Mouse (Mus musculus): ENCODE measurements around the gene Bach2.

The Bach2 gene

DNA sequence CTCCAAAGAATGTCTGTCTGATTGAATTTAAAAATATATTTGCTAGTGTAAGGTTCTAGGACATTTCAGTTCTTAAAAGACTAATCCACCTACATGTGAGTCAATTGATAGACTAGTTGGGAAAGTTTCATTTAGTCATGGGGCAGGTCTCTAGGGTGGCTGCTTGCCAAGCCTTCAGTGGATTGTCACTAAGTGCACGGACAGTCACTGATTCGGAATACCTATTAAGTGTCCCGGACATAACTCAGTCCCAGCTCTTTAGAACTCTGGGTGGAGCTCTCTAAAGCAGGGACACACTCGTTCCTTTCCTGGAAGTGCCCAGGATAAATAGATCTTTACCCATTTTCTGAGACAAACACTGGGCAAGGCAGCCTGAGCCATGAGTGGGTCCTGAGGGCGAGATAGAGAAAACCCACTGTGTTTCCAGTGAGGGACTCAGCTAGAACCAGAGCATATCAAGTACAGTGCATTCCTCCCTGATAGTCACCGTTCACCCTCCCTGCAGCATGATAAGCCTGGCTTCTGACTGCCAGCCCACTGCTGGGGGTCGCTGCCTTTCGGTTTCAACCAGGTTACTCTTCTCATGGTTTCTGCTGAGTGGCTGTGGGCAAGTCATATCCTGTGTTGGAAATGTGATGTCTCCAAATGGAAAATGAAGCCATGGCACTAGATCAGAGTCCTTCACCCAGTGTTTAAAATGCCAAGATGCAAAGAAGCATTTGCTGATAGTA lies 92.1 kb downstream of the Bach2 start:
- DNase-seq (ENCODE audit: low spot score), result no peak

DNA sequence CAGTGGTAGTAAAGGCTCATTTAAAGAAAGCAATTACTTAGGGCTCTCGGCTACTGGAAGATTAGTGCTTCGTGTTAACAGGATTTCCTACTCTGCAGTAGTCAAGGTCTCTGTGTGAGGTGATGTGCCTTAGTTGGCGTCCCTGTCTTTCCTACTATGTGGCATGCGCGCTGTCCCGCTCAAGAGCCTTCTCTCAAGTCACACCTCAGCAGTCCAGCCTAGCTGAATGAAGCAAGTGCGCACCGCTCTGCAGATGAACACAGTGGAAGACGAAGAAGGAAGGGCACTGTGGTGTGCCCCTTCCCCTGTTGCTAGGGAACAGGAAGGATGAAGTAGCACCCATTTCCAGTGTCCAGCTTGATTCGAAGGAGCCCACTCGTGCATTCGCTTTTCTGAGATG lies 93.4 kb downstream of the Bach2 start:
- no peak for DNase-seq (ENCODE audit: low spot score)

DNA sequence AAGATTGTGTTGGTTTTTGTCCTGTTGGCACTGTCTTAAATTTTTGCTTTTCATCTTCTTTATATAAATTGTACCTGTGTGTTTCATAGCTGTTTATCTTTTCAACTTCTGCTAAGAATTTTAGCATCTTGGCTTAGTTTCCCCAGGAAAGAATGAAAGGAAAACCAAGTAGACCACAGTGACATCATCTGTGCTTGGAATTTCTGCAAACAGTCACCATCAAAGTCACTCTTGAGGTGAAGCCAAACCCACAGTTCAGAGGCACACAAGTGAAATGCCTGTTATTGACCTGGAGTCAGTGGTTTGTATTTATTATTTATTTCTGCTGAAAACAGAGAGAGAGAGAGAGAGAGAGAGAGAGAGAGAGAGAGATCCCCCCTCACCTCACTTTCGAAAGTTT lies 95.5 kb downstream of the Bach2 start:
- DNase-seq (ENCODE audit: low spot score), result no peak

- DNase-seq (ENCODE audit: low spot score), result no peak
These were observed 96.2 kb downstream of the Bach2 start for GRCm38 (mm10) chr4:32334765-32335164.

DNA sequence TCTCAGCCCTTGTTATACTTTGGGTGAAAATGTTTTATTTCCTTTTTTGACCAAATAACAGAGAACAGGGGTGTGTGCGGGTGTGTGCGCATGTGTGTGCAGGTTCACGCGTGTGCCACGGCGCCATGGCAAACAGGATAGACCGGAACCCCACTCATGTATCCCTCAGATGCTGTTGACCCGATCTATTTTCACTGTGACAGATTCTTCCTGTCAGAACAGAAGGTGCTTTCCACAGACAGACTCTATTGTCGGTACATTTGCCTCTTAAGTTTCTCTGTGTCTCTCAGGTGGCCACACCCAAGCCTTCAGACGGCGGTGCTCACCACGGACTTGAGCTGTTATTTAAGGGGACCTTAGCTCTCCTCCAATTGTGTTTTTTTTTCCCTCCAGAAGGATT lies 97.1 kb downstream of the Bach2 start:
- no peak for DNase-seq (ENCODE audit: low spot score)

DNA sequence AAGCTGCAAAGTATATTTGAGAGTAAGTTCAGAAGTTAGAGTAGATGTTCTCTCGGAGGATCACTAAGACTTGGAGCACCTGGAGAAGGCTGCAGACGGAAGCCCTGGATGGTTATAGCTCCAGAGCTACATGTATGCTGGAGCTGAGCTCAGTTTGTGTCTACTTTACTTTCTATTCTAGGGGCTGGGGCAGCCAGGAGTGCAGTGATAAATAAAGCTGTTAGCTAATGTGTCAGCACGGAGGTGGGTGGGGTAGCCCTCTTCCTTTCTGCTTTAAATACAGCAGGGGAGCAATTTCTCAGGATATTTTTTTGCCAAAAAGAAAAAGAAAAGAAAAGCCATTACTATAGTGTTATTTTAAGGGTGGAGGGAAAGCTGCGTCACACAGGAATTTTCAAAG lies 98.0 kb downstream of the Bach2 start:
- DNase-seq (ENCODE audit: low spot score), result peak; percentile 18

DNA sequence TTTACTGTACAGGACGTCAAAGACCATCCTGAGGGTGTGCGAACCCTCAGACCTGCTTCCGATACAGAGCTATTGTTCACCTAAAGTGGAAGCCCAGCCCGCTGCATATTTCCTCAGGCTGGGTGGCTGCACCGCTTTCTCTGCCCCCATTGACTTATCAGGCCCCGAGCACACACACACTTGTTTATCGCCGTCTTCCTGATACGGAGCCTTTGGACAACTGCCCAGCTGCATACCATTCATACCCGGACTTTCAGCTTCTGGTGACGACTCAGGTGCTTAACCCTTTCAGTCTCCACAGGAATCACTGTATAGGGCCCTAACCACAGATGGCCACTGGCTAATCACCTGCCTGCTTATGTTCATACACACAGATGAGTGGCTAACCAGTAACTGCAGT lies 99.0 kb downstream of the Bach2 start:
- DNase-seq (ENCODE audit: low spot score), result peak; percentile 64

DNA sequence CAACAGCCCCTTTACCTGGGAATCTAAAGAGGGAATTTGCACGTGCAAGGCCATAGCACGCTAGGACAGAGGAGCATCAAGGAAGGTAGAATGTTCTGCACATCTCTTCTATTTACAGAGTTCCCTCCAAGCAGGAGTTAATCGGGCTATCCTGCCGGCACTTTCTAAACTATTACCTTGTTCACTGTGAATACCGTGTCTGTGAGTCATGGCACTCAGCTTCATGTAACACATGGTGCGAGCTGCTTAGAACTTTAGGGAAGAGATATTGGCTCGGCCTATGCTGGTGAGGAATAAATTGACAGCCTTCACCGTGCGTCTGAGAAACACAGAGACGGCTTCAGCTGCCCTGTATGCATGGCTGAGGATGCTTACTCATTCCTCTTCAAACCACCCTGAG lies 99.8 kb downstream of the Bach2 start:
- no peak for DNase-seq (ENCODE audit: low spot score)

GRCm38 (mm10) chr4:32340844-32341243 lies 102.2 kb downstream of the Bach2 start:
- peak; percentile 11 for DNase-seq (ENCODE audit: low spot score)

- no peak for DNase-seq (ENCODE audit: low spot score)
These were observed 103.7 kb downstream of the Bach2 start for GRCm38 (mm10) chr4:32342269-32342668.

DNA sequence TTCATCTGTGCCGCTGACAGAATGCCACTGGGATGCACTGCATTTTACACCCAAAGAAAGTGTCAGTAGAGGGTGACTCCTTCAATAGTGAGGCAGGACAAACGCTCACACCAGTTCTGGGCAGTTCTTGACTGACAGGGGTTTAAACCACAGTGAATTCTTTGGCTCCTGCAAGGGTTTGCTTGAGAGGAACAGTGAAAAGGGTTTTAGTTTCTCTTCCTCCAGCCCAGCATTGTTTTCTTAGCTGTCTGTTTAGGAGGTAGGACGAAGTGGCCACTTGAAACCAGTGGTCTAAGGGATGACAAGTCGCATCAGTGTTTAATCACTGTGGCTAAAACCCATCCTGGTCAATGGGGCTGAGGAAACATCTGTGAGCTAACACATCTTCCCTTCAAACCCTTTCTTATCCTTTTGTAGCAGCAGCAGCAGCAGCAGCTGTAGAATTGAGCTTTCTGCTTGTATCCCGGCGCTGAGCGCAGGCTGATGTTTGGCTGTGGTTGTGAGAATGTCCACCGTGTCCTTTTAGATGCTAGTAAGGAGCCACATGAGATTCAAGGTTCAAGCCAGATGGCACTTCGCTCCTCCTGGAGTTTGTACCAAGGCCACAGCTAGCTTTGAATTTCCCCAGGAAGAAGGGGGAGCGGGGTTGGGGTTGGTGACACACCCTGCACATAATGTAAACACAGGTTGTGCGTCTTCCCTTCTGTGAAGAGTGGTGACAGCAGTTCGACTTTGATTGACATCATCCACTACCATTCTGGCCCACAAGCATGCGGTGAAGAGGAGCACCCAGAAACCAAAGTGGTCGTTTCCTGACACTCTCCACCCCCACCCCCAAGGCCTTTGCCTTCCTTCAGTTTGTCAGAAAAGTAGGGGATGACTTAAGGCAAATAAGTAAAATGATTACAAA lies 104.9 kb downstream of the Bach2 start:
- peak; percentile 34 for DNase-seq (ENCODE audit: low spot score)

DNA sequence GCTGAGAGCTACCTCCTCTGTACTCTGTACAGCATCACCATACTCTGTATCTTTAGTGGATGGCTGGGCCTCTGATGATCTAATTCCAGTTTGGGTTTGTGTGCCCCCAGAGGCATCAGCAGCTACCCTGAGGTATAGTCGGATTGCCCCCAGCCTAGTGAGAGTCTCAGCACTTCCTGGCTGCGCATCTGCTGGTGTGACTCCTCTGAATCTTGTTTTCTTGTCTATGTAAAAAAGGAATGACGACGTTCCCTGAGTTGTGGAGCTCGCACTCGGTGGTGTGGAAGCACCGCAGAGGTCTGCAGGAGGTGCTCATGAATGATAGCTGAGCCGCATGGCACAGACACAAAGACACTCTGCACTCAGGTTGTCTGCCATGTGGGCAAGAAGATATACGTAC lies 105.7 kb downstream of the Bach2 start:
- DNase-seq (ENCODE audit: low spot score), result no peak

DNA sequence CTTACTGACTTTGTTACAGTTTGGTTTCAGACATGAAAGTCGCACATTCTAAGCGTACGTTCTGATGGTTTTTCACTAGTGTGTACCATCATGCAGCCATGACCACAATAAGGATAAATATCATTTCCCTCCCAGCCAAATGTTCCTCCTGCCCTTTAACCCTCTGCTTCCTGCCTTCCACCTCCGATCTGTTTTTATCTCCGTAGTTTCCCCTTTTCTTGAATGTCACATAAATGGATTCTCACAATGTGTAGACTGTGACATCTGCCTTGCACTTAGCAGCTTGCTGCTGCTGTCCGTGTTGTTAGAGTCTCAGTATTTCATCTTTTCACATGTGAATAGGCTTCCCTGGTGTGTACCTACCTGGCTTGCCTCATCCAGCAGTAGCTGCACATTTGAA lies 108.6 kb downstream of the Bach2 start:
- DNase-seq (ENCODE audit: low spot score), result no peak

- DNase-seq (ENCODE audit: low spot score), result no peak
These were observed 109.1 kb downstream of the Bach2 start for GRCm38 (mm10) chr4:32347711-32348110.

DNA sequence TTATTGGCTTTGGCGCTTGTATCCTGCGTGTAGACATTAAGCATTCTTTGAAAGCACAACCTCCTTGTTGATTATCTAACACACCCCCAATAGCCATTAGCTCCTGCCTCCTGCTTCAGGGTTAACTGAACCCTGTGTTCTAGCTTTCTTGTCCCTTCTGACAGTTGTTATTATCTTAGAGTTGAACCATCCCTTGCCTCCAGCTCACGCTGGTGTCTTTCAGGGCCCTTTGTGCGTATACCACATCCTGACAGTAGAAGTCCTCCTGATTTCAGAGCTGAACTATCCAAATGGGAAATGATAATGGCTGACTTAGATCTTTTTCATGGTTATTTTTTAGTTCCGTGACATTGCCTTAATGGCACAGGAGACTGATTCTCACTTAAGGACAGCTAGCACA lies 110.8 kb downstream of the Bach2 start:
- DNase-seq (ENCODE audit: low spot score), result no peak

GRCm38 (mm10) chr4:32351236-32351635 lies 112.6 kb downstream of the Bach2 start:
- DNase-seq (ENCODE audit: low spot score), result peak; percentile 75

DNA sequence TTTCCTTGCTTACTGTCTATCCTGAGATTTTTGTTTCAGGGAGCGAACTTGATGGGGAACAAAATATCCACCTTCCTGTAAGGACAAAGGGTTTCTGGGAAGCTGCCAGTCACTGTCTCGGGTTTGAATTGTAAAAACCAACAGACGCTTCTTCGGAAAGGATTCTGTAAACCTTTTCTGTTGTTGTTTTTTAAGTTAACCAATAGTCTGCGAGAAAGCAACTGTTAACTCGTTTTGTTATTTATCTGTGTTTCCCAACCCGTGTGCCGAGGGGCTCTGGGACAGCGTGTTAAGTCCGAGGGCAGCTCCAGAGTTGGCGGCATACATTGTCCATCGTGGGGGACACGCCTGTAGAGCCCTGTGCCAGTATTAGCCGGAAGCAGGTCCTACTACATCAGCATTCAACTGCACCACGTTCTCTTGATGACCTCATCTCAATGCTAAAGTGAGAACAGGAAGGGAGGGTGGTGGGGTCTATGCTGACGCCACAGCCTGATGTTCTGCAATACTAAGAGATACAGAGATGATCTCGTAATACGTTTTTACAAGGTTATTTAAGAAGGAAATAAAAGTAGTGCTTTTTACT lies 113.2 kb downstream of the Bach2 start:
- DNase-seq (ENCODE audit: low spot score), result peak; percentile 50

DNA sequence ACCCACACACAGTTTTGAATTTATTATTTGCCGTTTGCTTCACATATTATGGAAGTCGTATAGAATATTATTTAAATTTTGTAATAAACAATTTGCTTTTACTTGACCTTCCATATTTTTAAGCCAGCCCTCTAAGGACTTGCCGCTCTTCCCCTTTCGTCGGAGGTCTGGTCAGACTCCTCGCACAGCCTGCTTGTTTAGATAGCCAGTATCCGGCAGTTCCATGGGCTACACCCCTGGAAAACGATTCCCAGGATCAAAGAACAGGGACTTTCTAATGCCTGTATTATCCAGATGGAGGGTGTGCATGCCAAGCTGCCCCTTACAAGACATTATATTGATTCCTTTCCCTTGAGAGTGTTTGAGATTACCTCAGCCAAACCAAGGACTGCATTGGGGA lies 113.8 kb downstream of the Bach2 start:
- DNase-seq (ENCODE audit: low spot score), result no peak

- peak; percentile 75 for DNase-seq (ENCODE audit: low spot score)
These were observed 114.2 kb downstream of the Bach2 start for GRCm38 (mm10) chr4:32352842-32353241.

DNA sequence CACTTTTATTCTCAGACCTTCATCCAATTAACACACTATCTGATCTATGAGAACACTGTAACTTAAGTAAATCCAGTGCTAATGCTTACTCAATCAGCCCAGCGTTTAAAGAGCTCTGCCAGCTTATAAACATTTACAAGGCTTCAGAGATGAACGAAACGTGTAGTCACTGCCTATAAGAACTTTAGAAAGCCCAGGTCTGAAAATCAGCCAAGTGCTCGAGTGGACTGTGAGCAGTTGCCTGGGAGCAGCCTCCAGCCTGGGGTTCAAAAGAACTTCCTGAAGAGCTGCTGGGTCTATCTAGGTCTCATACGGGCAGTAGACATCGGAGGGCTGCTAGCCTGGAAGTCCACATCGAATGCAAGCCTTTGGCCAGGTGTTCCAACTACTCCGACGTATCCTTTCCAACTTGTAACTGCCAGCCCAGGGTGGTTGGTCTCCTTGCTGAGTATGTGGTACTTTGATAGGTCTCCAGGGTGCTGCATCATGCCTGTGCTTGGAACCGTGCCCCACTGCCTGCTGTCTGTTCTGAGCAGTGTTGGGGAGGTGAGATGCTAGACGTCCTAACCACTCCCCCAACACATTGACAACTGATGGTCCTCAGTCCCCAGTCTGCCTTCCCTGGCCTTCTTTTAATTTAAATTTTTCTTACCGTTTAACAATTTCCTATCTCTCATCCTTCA lies 117.5 kb downstream of the Bach2 start:
- DNase-seq (ENCODE audit: low spot score), result no peak

GRCm38 (mm10) chr4:32357996-32358600 lies 119.5 kb downstream of the Bach2 start:
- no peak for DNase-seq (ENCODE audit: low spot score)

All from embryo, embryonic 10 days (tissue).